Mouse (Mus musculus): ENCODE measurements around the gene Msantd3. TPM values are rescaled to one million over a fixed set of nuclear protein-coding genes. Genes with fewer than 3 reads are reported as not detected.

Msantd3 gene
- polyA plus RNA-seq, 1 experiment from 2014 or later, result 0.62 TPM

GRCm38 (mm10) chr4:48544141-48544540 lies 4.4 kb downstream of the Msantd3 start:
- Histone ChIP-seq H3K27ac (no peak overlapping the region), H3K79me2 (ENCODE audit: inconsistent target) (no peaks in the 10 kb centered on the region), H3K36me3 (ENCODE audit: inconsistent target) (no peaks in the 10 kb centered on the region), H3K4me3 (ENCODE audit: inconsistent target) (no peak overlapping the region)
- 94% methylated on average over 8 of the region's 8 CpGs for WGBS (ENCODE audit: missing documents)

- 88% methylated on average over 12 of the region's 12 CpGs for WGBS (ENCODE audit: missing documents)
- Histone ChIP-seq H3K36me3 (ENCODE audit: inconsistent target) (no peaks in the 10 kb centered on the region), H3K4me3 (ENCODE audit: inconsistent target) (no peak overlapping the region), H3K27ac (no peak overlapping the region), H3K79me2 (ENCODE audit: inconsistent target) (no peaks in the 10 kb centered on the region)
Observed at GRCm38 (mm10) chr4:48545966-48546365, 6.2 kb downstream of the Msantd3 start.

- H3K36me3 ChIP-seq (ENCODE audit: inconsistent target), result no peaks in the 10 kb centered on the region
- WGBS (ENCODE audit: missing documents), result 93% methylated on average over 9 of the region's 9 CpGs
- no peaks in the 10 kb centered on the region for H3K79me2 ChIP-seq (ENCODE audit: inconsistent target)
- H3K4me3 ChIP-seq (ENCODE audit: inconsistent target), result no peak overlapping the region
- no peak overlapping the region for H3K27ac ChIP-seq
Observed at GRCm38 (mm10) chr4:48546568-48547496, 7.1 kb downstream of the Msantd3 start.

- Histone ChIP-seq H3K36me3 (ENCODE audit: inconsistent target) (no peaks in the 10 kb centered on the region), H3K4me3 (ENCODE audit: inconsistent target) (no peak overlapping the region), H3K79me2 (ENCODE audit: inconsistent target) (no peaks in the 10 kb centered on the region), H3K27ac (no peak overlapping the region)
- 87% methylated on average over 6 of the region's 6 CpGs for WGBS (ENCODE audit: missing documents)
Observed at GRCm38 (mm10) chr4:48548393-48549045, 8.8 kb downstream of the Msantd3 start.

GRCm38 (mm10) chr4:48549661-48550060 lies 9.9 kb downstream of the Msantd3 start:
- WGBS (ENCODE audit: missing documents), result 27% methylated on average over 5 of the region's 5 CpGs
- H3K36me3 ChIP-seq (ENCODE audit: inconsistent target), result no peaks in the 10 kb centered on the region
- H3K4me3 ChIP-seq (ENCODE audit: inconsistent target), result no peak overlapping the region
- H3K27ac ChIP-seq, result no peak overlapping the region
- no peaks in the 10 kb centered on the region for H3K79me2 ChIP-seq (ENCODE audit: inconsistent target)

DNA sequence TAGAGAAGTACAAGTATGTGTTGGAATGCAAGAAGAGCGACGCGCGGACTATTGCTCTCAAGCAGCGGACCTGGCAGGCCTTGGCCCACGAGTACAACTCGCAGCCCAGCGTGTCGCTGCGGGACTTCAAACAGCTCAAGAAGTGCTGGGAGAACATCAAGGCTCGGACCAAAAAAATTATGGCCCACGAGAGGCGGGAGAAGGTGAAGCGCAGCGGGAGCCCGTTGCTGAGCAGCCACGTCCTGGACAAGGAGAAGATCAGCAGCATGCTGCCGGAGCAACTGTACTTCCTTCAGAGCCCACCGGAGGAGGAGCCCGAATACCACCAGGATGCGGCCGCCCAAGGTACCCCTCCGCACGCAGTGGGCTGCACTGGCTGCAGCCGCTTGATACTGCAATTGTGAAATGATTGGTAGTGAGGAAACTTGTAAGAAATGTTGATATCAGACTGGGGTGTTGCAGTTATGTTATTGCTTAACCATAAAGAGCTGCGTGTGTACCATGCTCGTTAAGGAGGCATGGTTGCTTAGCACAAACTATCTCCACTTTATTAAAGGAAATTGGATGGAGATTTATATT lies 12.8 kb downstream of the Msantd3 start:
- no peak overlapping the region for H3K4me3 ChIP-seq (ENCODE audit: inconsistent target)
- no peak overlapping the region for H3K27ac ChIP-seq
- WGBS (ENCODE audit: missing documents), result 67% methylated on average over 27 of the region's 27 CpGs

DNA sequence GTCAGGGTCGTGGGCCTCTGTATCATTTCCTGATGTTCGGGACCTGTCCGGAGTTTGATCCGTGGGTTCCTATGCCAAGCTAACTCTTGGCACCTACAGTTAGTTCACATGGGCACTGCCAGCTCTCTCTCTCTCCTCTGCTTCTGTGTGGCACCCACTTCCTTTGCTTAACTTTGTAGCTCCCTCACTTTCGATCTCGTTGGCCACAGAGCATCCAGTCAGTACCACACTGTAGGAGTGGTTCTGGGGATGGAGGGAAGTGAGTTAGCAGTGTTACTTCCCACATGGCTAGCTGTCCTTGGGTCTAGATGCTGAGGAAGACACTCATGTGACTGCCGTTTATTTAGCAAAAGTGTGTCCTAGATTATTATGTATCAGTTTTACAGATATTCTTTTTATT lies 14.4 kb downstream of the Msantd3 start:
- Histone ChIP-seq H3K36me3 (ENCODE audit: inconsistent target) (no peaks in the 10 kb centered on the region), H3K4me3 (ENCODE audit: inconsistent target) (no peak overlapping the region; the same call in 1 of the 2 replicates), H3K79me2 (ENCODE audit: inconsistent target) (no peaks in the 10 kb centered on the region), H3K27ac (no peak overlapping the region)
- 3% methylated on average over 7 of the region's 7 CpGs for WGBS (ENCODE audit: missing documents)

More for the DNA sequence above, 12.8 kb downstream of the Msantd3 start:
- Histone ChIP-seq H3K79me2 (ENCODE audit: inconsistent target) (no peaks in the 10 kb centered on the region), H3K36me3 (ENCODE audit: inconsistent target) (no peaks in the 10 kb centered on the region)

- Histone ChIP-seq H3K4me3 (ENCODE audit: inconsistent target) (no peak overlapping the region), H3K36me3 (ENCODE audit: inconsistent target) (no peaks in the 10 kb centered on the region), H3K79me2 (ENCODE audit: inconsistent target) (no peaks in the 10 kb centered on the region), H3K27ac (no peak overlapping the region)
- WGBS (ENCODE audit: missing documents), result 20% methylated on average over 3 of the region's 3 CpGs
Observed at GRCm38 (mm10) chr4:48555729-48556128, 16.0 kb downstream of the Msantd3 start.

DNA sequence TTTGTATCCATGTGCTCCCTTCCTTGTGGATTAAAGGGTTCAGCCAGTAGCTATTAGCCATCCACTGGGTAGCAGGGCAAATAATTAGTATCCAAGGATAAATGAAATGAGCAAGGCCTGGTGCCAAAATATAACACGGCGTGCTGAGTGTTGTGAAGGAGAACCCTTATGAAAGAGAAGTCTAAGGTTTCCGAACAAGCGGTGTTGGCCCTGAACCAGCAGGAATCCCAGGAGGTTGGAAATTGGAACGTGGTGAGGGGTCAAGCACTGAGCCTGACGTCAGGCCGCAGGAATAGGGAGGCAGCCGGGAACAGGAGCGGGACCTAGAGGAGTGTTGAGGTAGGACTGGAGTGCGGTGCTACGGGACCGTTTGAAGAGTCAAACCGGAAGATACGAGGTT lies 19.9 kb downstream of the Msantd3 start:
- H3K79me2 ChIP-seq (ENCODE audit: inconsistent target), result no peaks in the 10 kb centered on the region
- 94% methylated on average over 14 of the region's 14 CpGs for WGBS (ENCODE audit: missing documents)
- no peaks in the 10 kb centered on the region for H3K36me3 ChIP-seq (ENCODE audit: inconsistent target)
- H3K27ac ChIP-seq, result no peak overlapping the region
- H3K4me3 ChIP-seq (ENCODE audit: inconsistent target), result no peak overlapping the region

GRCm38 (mm10) chr4:48561824-48562223 lies 22.1 kb downstream of the Msantd3 start:
- H3K79me2 ChIP-seq (ENCODE audit: inconsistent target), result no peaks in the 10 kb centered on the region
- 91% methylated on average over 8 of the region's 8 CpGs for WGBS (ENCODE audit: missing documents)

DNA sequence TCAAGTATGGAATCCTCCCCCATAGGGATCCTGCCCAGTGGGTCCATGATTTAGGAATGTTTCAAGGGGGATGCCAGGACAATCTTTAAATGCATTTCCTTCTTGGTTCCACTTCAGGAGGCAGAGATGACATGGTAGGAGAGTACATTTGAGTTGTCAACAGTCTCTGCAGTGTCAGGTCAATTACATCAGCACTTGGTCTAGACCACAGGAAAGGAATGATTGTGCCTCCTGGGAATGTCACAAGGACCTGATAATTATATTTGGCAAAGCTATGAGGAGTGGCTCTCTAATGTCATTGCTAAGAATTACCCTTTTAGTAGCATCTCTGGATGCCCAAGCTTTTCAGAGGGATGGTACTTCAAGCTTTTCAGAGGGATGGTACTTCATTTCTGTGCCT lies 25.2 kb downstream of the Msantd3 start:
- no peak overlapping the region for H3K4me3 ChIP-seq (ENCODE audit: inconsistent target)
- no peak overlapping the region for H3K27ac ChIP-seq
- no peaks in the 10 kb centered on the region for H3K36me3 ChIP-seq (ENCODE audit: inconsistent target)
- no peaks in the 10 kb centered on the region for H3K79me2 ChIP-seq (ENCODE audit: inconsistent target)

More at GRCm38 (mm10) chr4:48561824-48562223, 22.1 kb downstream of the Msantd3 start:
- H3K27ac ChIP-seq, result no peak overlapping the region
- H3K4me3 ChIP-seq (ENCODE audit: inconsistent target), result no peak overlapping the region
- no peaks in the 10 kb centered on the region for H3K36me3 ChIP-seq (ENCODE audit: inconsistent target)

DNA sequence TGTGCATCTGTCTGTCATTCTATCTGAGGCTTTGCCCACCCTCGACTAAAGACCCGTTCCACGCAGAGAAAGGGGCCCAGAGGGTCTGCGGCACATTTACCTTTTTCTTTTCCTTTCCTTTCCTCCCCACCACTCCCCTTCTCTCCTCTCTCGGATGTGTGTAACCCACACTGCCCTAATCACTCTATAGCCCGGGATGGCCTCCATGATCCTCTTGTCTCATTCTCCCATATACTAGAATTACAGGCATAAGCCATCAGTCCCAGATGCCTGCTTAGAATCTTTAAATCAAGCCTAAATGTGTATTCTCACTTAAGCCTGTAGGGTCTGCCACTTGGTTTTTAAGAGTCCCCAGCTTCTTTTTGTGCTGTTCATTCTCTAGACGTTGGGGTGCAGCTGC lies 36.6 kb downstream of the Msantd3 start:
- Histone ChIP-seq H3K4me3 (ENCODE audit: inconsistent target) (no peak overlapping the region), H3K79me2 (ENCODE audit: inconsistent target) (no peaks in the 10 kb centered on the region)
- 89% methylated on average over 7 of the region's 7 CpGs for WGBS (ENCODE audit: missing documents)

DNA sequence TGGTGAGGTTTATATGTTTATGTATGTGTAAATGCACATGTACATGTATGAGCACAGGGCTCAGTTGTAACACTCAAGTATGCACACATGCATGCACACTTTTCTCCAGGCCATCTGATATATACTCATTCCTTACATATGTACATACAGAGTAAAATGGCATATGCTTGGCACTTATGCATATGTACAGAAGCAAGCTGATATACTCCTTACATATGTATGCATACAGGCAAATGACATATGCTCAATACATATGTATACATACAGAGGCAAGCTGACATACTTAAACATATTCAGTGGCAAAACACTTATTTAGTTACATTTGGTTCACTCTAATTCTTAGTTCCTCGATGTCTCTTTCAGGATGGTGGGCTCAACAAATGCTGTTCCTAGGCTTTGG lies 38.1 kb downstream of the Msantd3 start:
- no peaks in the 10 kb centered on the region for H3K79me2 ChIP-seq (ENCODE audit: inconsistent target)
- H3K36me3 ChIP-seq (ENCODE audit: inconsistent target), result no peaks in the 10 kb centered on the region
- no peak overlapping the region for H3K4me3 ChIP-seq (ENCODE audit: inconsistent target)
- no peak overlapping the region for H3K27ac ChIP-seq
- 93% methylated on average over 1 of the region's 1 CpGs for WGBS (ENCODE audit: missing documents)

More for the DNA sequence above, 36.6 kb downstream of the Msantd3 start:
- Histone ChIP-seq H3K36me3 (ENCODE audit: inconsistent target) (no peaks in the 10 kb centered on the region), H3K27ac (no peak overlapping the region)

DNA sequence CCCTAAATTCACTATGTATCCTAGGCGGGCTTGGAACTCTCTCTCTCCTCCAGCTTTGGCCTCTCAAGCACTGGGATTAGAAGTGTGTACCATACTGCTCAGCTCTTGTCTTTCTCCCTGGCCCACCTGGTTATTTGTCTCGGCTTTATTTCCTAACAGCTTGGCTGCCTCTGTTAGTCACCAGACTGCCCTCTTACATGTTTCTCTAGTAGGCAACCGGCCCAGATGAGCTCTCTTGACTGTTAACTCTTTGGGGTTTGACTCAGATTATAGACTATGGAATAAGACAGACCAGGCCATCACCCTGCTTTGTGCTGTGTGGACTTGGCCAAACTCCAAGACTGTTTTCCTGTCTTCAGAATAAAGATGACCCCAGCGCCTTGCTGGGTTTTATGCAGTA lies 38.7 kb downstream of the Msantd3 start:
- Histone ChIP-seq H3K4me3 (ENCODE audit: inconsistent target) (no peak overlapping the region), H3K79me2 (ENCODE audit: inconsistent target) (no peaks in the 10 kb centered on the region), H3K27ac (no peak overlapping the region), H3K36me3 (ENCODE audit: inconsistent target) (no peaks in the 10 kb centered on the region)
- 82% methylated on average over 4 of the region's 4 CpGs for WGBS (ENCODE audit: missing documents)

Measured in macrophage (primary cell).